Mouse (Mus musculus) kidney, embryonic 14.5 days (tissue): Measurements from ENCODE around the gene Hoxd9. TPM values are rescaled to one million over a fixed set of nuclear protein-coding genes. Genes with fewer than 3 reads are reported as not detected.

Experiments used
- ATAC-seq: fragments of 200-750 bp; cut with Nextera tagmentation; 2 replicates; pipeline ENCODE4 v1.8.0; 2017; ENCODE audit warnings: moderate number of reproducible peaks, mild to moderate bottlenecking, moderate TSS enrichment, moderate library complexity; ENCODE audit not compliant: low FRiP score, low TSS enrichment
- H3K27ac ChIP-seq: fragments of 300-500 bp; sonication (generic); 2 replicates; pipeline ENCODE4 v1.5.1; 2014; ENCODE audit warnings: low read depth, mild to moderate bottlenecking, low read length, moderate library complexity, mixed read lengths
- H3K27me3 ChIP-seq: fragments of 300-500 bp; sonication (generic); 2 replicates; pipeline ENCODE4 v1.6.1; 2014; ENCODE audit warnings: mild to moderate bottlenecking, low read length; ENCODE audit not compliant: control insufficient read depth, insufficient read depth
- H3K36me3 ChIP-seq: fragments of 300-500 bp; sonication (generic); 2 replicates; pipeline ENCODE4 v1.6.1; 2014; ENCODE audit warnings: low read length, mixed read lengths; ENCODE audit not compliant: control insufficient read depth, insufficient read depth
- H3K4me1 ChIP-seq: fragments of 300-500 bp; sonication (generic); 2 replicates; pipeline ENCODE4 v1.6.1; 2014; ENCODE audit warnings: low read length, mixed read lengths; ENCODE audit not compliant: control insufficient read depth, insufficient read depth
- H3K4me2 ChIP-seq: fragments of 300-500 bp; sonication (generic); replicated peaks from 2 replicates; pipeline ENCODE4 v1.6.1; 2014; ENCODE audit warnings: low read depth, mild to moderate bottlenecking, low read length
- H3K4me3 ChIP-seq: fragments of 300-500 bp; sonication (generic); 2 replicates; pipeline ENCODE4 v1.5.1; 2014; ENCODE audit warnings: mild to moderate bottlenecking, low read length
- H3K9ac ChIP-seq: fragments of 300-500 bp; sonication (generic); 2 replicates; pipeline ENCODE4 v1.6.1; 2014; ENCODE audit warnings: low read depth, mild to moderate bottlenecking, low read length, moderate library complexity
- H3K9me3 ChIP-seq: fragments of 300-500 bp; sonication (generic); 2 replicates; pipeline ENCODE4 v1.6.1; 2016; ENCODE audit warnings: low read length; ENCODE audit not compliant: control insufficient read depth
- WGBS: fragments of 180-500 bp; shearing (Covaris S2); extraction: QIAGEN DNeasy Blood & Tissue Kit; methylation state at CpG from one replicate; pipeline ENCODE4 v1.1.7; 2014; 5-methylcytosine and 5-hydroxymethylcytosine counted together
- polyA plus RNA-seq: library from polyadenylated mRNA; unstranded; fragments of >200 nt; fragmentation: Nextera tagmentation; extraction: Ambion mirVana; gene quantifications from 2 replicates; pipeline ENCODE4 v1.2.1, GENCODE M21; 2014

Hoxd9 gene
- polyA plus RNA-seq, 1 experiment from 2014 or later = 36.2 TPM

- Histone ChIP-seq H3K27ac (peak overlapping the region; percentile 98), H3K4me1 (peaks cover 35% of the 10 kb centered on the region), H3K9me3 (no peaks in the 10 kb centered on the region), H3K36me3 (no peaks in the 10 kb centered on the region), H3K9ac (peak overlapping the region; percentile 93), H3K4me2 (peak overlapping the region; percentile 69), H3K27me3 (no peaks in the 10 kb centered on the region), H3K4me3 (peak overlapping the region; percentile 66)
- no peak for ATAC-seq
- under 1% methylated on average over 16 of the region's 16 CpGs for WGBS
Measured at GRCm38 (mm10) chr2:74710929-74711543, 13.5 kb downstream of the Hoxd9 start.

GRCm38 (mm10) chr2:74711721-74712621 lies 14.4 kb downstream of the Hoxd9 start, which contains the start of the genes Hoxd3 and Hoxd4:
Gene Hoxd3, plus strand, starts transcription at chr2:74711927.
Gene Hoxd4, plus strand, starts transcription at chr2:74711929.
- Histone ChIP-seq H3K27me3 (no peaks in the 10 kb centered on the region), H3K4me1 (peaks cover 41% of the 10 kb centered on the region), H3K9me3 (no peaks in the 10 kb centered on the region), H3K9ac (peak within 1 kb of the TSS; percentile 93), H3K36me3 (no peaks in the 10 kb centered on the region), H3K4me2 (peak within 1 kb of the TSS; percentile 69), H3K27ac (peak within 1 kb of the TSS; percentile 98), H3K4me3 (peak within 1 kb of the TSS; percentile 66)
- WGBS = under 1% methylated on average over 65 of the region's 65 CpGs
- peak; percentile 40 for ATAC-seq

- Histone ChIP-seq H3K36me3 (no peaks in the 10 kb centered on the region), H3K4me2 (peak overlapping the region; percentile 69), H3K27ac (peak overlapping the region; percentile 89), H3K9ac (peak overlapping the region; percentile 93), H3K27me3 (no peaks in the 10 kb centered on the region), H3K4me3 (peak overlapping the region; percentile 66), H3K9me3 (no peaks in the 10 kb centered on the region), H3K4me1 (peaks cover 37% of the 10 kb centered on the region)
- 3% methylated on average over 19 of the region's 19 CpGs for WGBS
- ATAC-seq = no peak
Measured at GRCm38 (mm10) chr2:74713239-74714150, 16.0 kb downstream of the Hoxd9 start.

- H3K4me2 ChIP-seq = peak overlapping the region; percentile 69
- H3K4me1 ChIP-seq = peaks cover 36% of the 10 kb centered on the region
Measured at GRCm38 (mm10) chr2:74714156-74714789, 16.7 kb downstream of the Hoxd9 start.

GRCm38 (mm10) chr2:74714881-74715280 lies 17.4 kb downstream of the Hoxd9 start:
- Histone ChIP-seq H3K27me3 (no peaks in the 10 kb centered on the region), H3K27ac (peak overlapping the region; percentile 89), H3K9ac (peak overlapping the region; percentile 93), H3K4me2 (peak overlapping the region; percentile 69), H3K4me3 (peak overlapping the region; percentile 66), H3K4me1 (peaks cover 36% of the 10 kb centered on the region), H3K9me3 (no peaks in the 10 kb centered on the region), H3K36me3 (no peaks in the 10 kb centered on the region)
- ATAC-seq = peak; percentile 74
- WGBS = 2% methylated on average over 14 of the region's 14 CpGs

More at GRCm38 (mm10) chr2:74714156-74714789, 16.7 kb downstream of the Hoxd9 start:
- no peaks in the 10 kb centered on the region for H3K36me3 ChIP-seq
- no peaks in the 10 kb centered on the region for H3K9me3 ChIP-seq
- H3K27me3 ChIP-seq = no peaks in the 10 kb centered on the region
- WGBS = 2% methylated on average over 18 of the region's 18 CpGs
- peak overlapping the region; percentile 89 for H3K27ac ChIP-seq
- peak overlapping the region; percentile 66 for H3K4me3 ChIP-seq
- H3K9ac ChIP-seq = peak overlapping the region; percentile 93
- ATAC-seq = no peak

GRCm38 (mm10) chr2:74715504-74716241 lies 18.1 kb downstream of the Hoxd9 start:
- H3K36me3 ChIP-seq = no peaks in the 10 kb centered on the region
- ATAC-seq = peak; percentile 63
- H3K27ac ChIP-seq = peak overlapping the region; percentile 89; the same call in 1 of the 2 replicates
- H3K4me1 ChIP-seq = peaks cover 39% of the 10 kb centered on the region
- H3K4me3 ChIP-seq = peak overlapping the region; percentile 66
- H3K4me2 ChIP-seq = peak overlapping the region; percentile 69
- WGBS = 2% methylated on average over 26 of the region's 26 CpGs
- peak overlapping the region; percentile 93; the same call in 1 of the 2 replicates for H3K9ac ChIP-seq
- H3K27me3 ChIP-seq = no peaks in the 10 kb centered on the region
- no peaks in the 10 kb centered on the region for H3K9me3 ChIP-seq

- Histone ChIP-seq H3K9me3 (no peaks in the 10 kb centered on the region), H3K4me3 (no peak overlapping the region), H3K36me3 (no peaks in the 10 kb centered on the region; the same call in 1 of the 2 replicates), H3K4me2 (no peak overlapping the region), H3K9ac (no peak overlapping the region), H3K4me1 (peaks cover 74% of the 10 kb centered on the region), H3K27me3 (no peaks in the 10 kb centered on the region), H3K27ac (no peak overlapping the region)
- ATAC-seq = no peak
- WGBS = 17% methylated on average over 2 of the region's 2 CpGs
Measured at GRCm38 (mm10) chr2:74720384-74720783, 22.9 kb downstream of the Hoxd9 start.
